Mouse (Mus musculus): ENCODE results near the gene Xrcc3.

DNA sequence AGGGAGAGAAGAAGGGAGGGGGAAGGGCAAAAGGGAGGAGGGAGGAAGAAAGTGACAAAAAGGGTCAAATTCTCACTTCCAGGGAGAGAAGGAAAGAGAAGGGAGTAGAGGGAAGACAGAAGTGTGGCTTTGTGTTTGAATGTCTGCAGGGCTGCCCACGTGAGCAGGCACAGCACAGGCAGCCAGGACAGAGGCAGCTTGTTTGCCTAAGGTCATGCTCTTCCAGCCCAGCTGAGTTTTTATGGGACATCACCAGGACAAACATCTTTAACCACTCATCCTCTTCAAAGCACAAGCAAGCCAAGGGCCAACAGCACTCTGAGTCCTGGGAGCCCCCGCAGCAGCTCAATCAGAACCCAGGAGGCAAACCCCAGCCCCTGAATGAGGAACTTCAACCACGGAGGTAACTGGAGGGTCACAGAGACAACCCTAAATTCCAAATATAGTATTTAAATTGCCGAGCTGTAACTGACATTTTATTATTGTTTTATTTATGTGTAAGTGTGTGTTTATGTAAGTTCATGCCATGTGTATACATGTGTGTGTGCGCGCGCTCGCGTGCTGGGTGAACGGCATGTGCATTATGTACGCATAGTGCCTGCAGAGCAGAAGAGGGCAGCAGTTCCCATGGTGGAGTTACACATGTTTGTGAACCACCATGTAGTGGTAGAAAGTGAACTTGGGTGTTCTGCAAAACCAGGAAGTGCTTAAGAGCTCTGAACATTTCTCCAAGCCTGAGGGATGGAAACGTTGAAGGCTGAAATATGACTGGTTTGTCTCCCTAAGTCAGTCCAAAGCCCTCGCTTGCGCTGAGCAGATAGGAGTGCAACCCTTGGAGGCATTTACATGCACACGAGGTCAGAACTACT lies 29.1 kb upstream of the Xrcc3 start:
- TF ChIP-seq CTCF (IDR thresholded peaks at IDR 0.05) (no peak), EP300 (IDR thresholded peaks at IDR 0.05) (no peak)
